Mouse (Mus musculus): ENCODE results near the gene Hap1.

- TF ChIP-seq CTCF (IDR thresholded peaks at IDR 0.05; ENCODE audit: low read depth) (no peak), EP300 (IDR thresholded peaks at IDR 0.05; ENCODE audit: low read depth) (no peak)
These were observed 36.3 kb downstream of the Hap1 start, which contains the start of gene Eif1 for GRCm38 (mm10) chr11:100319492-100320171.
